Mouse (Mus musculus) intestine, embryonic 15.5 days (tissue): ENCODE results near the gene G6pc2. TPM values are rescaled to one million over a fixed set of nuclear protein-coding genes. Genes with fewer than 3 reads are reported as not detected.

Source experiments
- ATAC-seq: fragments of 200-750 bp; cut with Nextera tagmentation; 2 replicates; pipeline ENCODE4 v1.8.0; 2017; ENCODE audit warnings: moderate TSS enrichment, moderate library complexity
- H3K27ac ChIP-seq: fragments of 300-500 bp; sonication (generic); 2 replicates; pipeline ENCODE4 v1.5.1; 2015; ENCODE audit warnings: mild to moderate bottlenecking, inconsistent platforms
- H3K27me3 ChIP-seq: fragments of 300-500 bp; sonication (generic); replicated peaks from 2 replicates; pipeline ENCODE4 v1.6.1; 2015; ENCODE audit warnings: inconsistent platforms
- H3K36me3 ChIP-seq: fragments of 300-500 bp; sonication (generic); 2 replicates; pipeline ENCODE4 v1.6.1; 2015; ENCODE audit warnings: inconsistent platforms
- H3K4me1 ChIP-seq: fragments of 300-500 bp; sonication (generic); replicated peaks from 2 replicates; pipeline ENCODE4 v1.6.1; 2015; ENCODE audit warnings: inconsistent platforms
- H3K4me2 ChIP-seq: fragments of 300-500 bp; sonication (generic); replicated peaks from 2 replicates; pipeline ENCODE4 v1.6.1; 2015; ENCODE audit warnings: mild to moderate bottlenecking, inconsistent platforms
- H3K4me3 ChIP-seq: fragments of 300-500 bp; sonication (generic); replicated peaks from 2 replicates; pipeline ENCODE4 v1.5.1; 2015; ENCODE audit warnings: inconsistent platforms
- H3K9ac ChIP-seq: fragments of 300-500 bp; sonication (generic); 2 replicates; pipeline ENCODE4 v1.6.1; 2015; ENCODE audit warnings: inconsistent platforms
- H3K9me3 ChIP-seq: fragments of 300-500 bp; sonication (generic); 2 replicates; pipeline ENCODE4 v1.6.1; 2016; ENCODE audit warnings: inconsistent platforms
- WGBS: fragments of 180-500 bp; shearing (Covaris S2); methylation state at CpG from one replicate; pipeline ENCODE4 v1.1.7; 2015; 5-methylcytosine and 5-hydroxymethylcytosine counted together
- polyA plus RNA-seq: library from polyadenylated mRNA; unstranded; fragments of >200 nt; fragmentation: Nextera tagmentation; extraction: Ambion mirVana; gene quantifications from 2 replicates; pipeline ENCODE4 v1.2.1, GENCODE M21; 2015

The G6pc2 gene
- polyA plus RNA-seq, 1 experiment from 2014 or later: 0.90 TPM

DNA sequence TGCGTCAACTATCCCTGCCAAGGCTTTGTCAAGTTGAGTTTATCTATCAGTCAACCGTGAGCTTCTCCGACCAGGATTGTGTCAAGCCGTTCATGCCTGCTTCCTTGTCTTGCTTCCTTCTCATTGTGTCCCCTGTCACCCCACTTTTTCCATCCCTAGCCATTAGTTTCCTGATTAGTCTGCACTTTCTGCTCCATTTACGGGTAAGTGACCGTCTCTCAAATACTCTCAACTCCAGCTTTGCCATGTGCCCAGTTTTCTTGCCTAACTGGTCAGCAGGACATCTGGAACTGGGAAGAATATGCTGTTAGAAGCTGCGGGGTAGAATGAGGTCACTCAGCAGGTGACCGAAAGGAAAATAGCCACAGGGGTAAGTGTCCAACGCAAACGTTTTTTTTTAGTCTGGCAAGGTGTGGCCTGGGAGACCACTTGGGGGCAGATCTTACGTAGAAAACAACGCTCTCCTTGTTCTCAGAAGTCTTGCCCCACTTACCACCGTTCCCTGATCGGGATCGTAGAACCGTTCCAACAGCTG lies 37.4 kb downstream of the G6pc2 start:
- Histone ChIP-seq H3K4me2 (no peak overlapping the region), H3K36me3 (no peaks in the 10 kb centered on the region), H3K27ac (no peak overlapping the region), H3K4me1 (no peaks in the 10 kb centered on the region), H3K9ac (no peak overlapping the region), H3K9me3 (no peaks in the 10 kb centered on the region), H3K4me3 (no peak overlapping the region), H3K27me3 (no peaks in the 10 kb centered on the region)
- WGBS: 72% methylated on average over 16 of the region's 16 CpGs
- no peak for ATAC-seq

GRCm38 (mm10) chr2:69264069-69264618 lies 53.3 kb downstream of the G6pc2 start:
- no peak overlapping the region for H3K9ac ChIP-seq
- H3K27ac ChIP-seq: no peak overlapping the region
- no peak for ATAC-seq
- H3K4me1 ChIP-seq: no peaks in the 10 kb centered on the region
- no peak overlapping the region for H3K4me2 ChIP-seq
- H3K9me3 ChIP-seq: no peaks in the 10 kb centered on the region
- H3K36me3 ChIP-seq: no peaks in the 10 kb centered on the region
- H3K27me3 ChIP-seq: no peaks in the 10 kb centered on the region
- no peak overlapping the region for H3K4me3 ChIP-seq

DNA sequence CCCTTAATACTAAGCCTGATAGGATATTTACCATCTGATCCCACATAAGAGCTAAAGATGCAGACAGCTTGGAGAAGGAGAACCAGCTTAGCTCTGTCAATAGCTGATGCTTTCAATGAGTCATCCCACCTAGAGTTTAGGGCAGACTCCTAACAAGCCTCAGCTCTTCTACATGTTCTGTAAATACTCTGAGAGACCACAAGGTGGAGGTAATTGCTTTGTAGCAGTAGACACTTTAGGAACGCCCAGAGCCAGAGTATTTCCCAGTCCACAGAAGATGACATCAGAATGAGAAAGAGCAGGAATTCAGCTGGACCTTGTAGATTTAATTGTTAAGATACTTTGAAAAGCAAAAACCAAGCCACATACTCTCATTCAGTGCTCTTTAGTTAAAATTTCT lies 65.0 kb downstream of the G6pc2 start:
- Histone ChIP-seq H3K4me3 (no peak overlapping the region), H3K27me3 (no peaks in the 10 kb centered on the region), H3K4me1 (no peaks in the 10 kb centered on the region), H3K27ac (no peak overlapping the region), H3K9ac (no peak overlapping the region), H3K36me3 (no peaks in the 10 kb centered on the region), H3K4me2 (no peak overlapping the region), H3K9me3 (no peaks in the 10 kb centered on the region)
- ATAC-seq: peak; percentile 49; the same call in 1 of the 2 replicates
- 2% methylated on average over 1 of the region's 1 CpGs for WGBS

Other genes starting within 250 kb of the G6pc2 start
- 22.5 and 24.0 TPM in 2 replicates for gene Nostrin, start 75.3 kb upstream of the G6pc2 start, polyA plus RNA-seq
- 120 and 135 TPM in 2 replicates for gene Spc25, start 4.9 kb upstream of the G6pc2 start, polyA plus RNA-seq
- 1.7 and 2.7 TPM in 2 replicates for gene Abcb11, start 131.5 kb downstream of the G6pc2 start, polyA plus RNA-seq
- gene Dhrs9, start 169.4 kb downstream of the G6pc2 start, polyA plus RNA-seq: 0.36 and 0.37 TPM in 2 replicates